Mouse (Mus musculus) G1E (cell line): Measurements from ENCODE around the gene Oxld1.

Experiments used
- CTCF ChIP-seq: IDR thresholded peaks from 2 replicates; pipeline ENCODE4 v1.5.1; 2012; ENCODE audit warnings: low read depth, low read length, inconsistent platforms, mixed read lengths
- GATA2 ChIP-seq: IDR thresholded peaks from 2 replicates; pipeline ENCODE4 v1.6.1; 2012; ENCODE audit warnings: low read depth, low read length, inconsistent platforms, borderline replicate concordance

DNA sequence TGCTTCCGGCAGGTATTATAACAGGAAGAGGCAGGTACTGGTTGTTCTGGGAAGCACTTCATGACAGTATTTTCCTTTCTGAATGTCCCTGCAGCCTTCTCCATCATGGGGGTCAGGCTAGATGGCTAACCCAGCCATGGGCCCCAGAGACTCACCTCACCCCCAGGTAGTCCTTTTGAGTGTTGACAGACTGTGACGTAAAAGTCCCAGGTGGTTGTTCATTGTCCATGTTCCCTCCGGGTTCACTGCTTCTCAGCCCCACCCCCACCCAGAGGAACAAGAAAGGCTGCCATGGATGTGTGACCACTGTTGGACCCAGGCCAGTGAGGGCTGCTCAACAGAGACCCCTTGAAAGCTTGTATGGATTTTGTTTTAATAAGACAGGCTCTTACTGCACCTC, 35.5 kb upstream of the Oxld1 start:
- TF ChIP-seq CTCF (no peak), GATA2 (no peak)
